Mouse (Mus musculus) brown adipose tissue, adult 24 weeks (tissue): ENCODE results near the gene Rangap1. TPM values are rescaled to one million over a fixed set of nuclear protein-coding genes. Genes with fewer than 3 reads are reported as not detected.

Experiments
- H3K27ac ChIP-seq: fragments of 200-500 bp; replicated peaks from 2 replicates; pipeline ENCODE4 v1.5.1; 2012; ENCODE audit warnings: low read depth, mild to moderate bottlenecking, low read length
- H3K4me1 ChIP-seq: fragments of 200-500 bp; 2 replicates; pipeline ENCODE4 v1.6.1; 2012; ENCODE audit warnings: low read length, mixed read lengths; ENCODE audit not compliant: control insufficient read depth, insufficient read depth, insufficient read length
- H3K4me3 ChIP-seq: fragments of 200-500 bp; 2 replicates; pipeline ENCODE4 v1.5.1; 2012; ENCODE audit warnings: low read depth, mild to moderate bottlenecking, low read length, moderate library complexity; ENCODE audit not compliant: insufficient read depth
- polyA plus RNA-seq: library from polyadenylated mRNA; stranded (reverse); fragments of >200 nt; gene quantifications from 2 replicates; pipeline ENCODE4 v1.2.4, GENCODE M21; 2012; ENCODE audit not compliant: missing spikeins, insufficient read depth, insufficient read length

Gene Rangap1
- polyA plus RNA-seq, 1 experiment, result 15.0 TPM

GRCm38 (mm10) chr15:81693967-81694881 is 51.1 kb downstream of the Rangap1 start:
- H3K27ac ChIP-seq, result no peak overlapping the region
- H3K4me3 ChIP-seq, result peak overlapping the region; percentile 62

DNA sequence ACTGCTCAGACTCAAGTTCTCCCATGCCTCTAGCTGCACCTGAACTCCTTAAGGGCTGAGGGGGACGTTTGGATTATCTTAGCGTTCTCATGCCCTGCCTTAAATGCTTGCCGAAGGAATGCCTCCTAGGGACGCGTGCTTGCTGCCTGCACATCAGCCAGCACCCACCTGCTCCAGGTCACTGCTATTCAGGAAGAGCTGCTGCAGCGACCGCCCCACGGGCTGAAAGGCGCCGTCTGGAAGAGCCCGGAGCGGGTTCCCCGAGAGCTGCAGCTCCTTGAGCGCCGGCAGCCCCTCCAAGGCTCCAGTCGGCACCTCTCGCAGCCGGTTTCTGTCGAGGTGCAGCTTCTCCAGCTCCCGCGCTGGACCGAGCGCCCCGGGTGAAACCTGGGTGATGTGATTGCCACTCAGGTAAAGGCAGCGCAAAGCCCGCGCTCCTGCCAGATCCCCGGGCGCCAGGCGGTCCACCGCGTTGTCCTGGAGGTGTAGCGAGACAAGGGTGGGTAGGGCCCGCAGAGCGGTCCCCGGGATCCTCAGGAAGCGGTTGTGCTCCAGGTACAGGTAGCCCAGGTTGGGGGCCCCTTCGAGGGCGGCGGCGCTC is 51.9 kb downstream of the Rangap1 start:
- H3K4me1 ChIP-seq, result 0 out of 2 replicates have a peak, but pooled peaks cover 2% of the 10 kb centered on the region
- peak overlapping the region; percentile 62 for H3K4me3 ChIP-seq
- no peak overlapping the region for H3K27ac ChIP-seq

More at GRCm38 (mm10) chr15:81693967-81694881, 51.1 kb downstream of the Rangap1 start:
- 0 out of 2 replicates have a peak, but pooled peaks cover 2% of the 10 kb centered on the region for H3K4me1 ChIP-seq

DNA sequence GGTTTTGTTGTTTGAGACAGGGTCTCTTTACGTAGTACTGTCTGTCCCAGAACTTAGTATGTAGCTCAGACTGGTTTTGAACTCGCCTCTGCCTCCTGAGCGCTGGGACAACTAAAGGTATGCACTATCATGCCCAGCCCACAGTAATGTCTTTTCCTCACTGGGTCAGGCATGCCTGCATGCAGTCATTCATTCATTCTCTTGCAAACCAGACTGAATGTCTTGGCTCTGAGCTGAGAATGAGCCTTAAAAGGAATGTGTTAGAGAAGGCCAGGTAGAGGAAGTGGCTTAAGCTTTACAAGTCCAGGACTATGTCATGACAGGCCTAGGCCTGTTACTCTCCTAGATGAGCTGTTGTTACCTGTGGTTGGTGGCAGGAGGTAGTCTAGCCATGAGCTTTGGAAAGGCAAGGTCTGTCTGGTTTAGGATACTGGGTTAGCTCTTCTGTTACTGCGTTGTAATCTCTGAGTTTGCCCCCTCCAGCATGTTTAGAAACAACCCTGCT is 65.0 kb downstream of the Rangap1 start:
- no peak overlapping the region for H3K4me3 ChIP-seq
- no peaks in the 10 kb centered on the region for H3K4me1 ChIP-seq
- no peak overlapping the region for H3K27ac ChIP-seq

- Histone ChIP-seq H3K4me1 (no peaks in the 10 kb centered on the region), H3K27ac (no peak overlapping the region), H3K4me3 (no peak overlapping the region)
These were observed 68.7 kb downstream of the Rangap1 start for GRCm38 (mm10) chr15:81676637-81677036.

- H3K4me3 ChIP-seq, result no peak overlapping the region
- no peak overlapping the region for H3K27ac ChIP-seq
- no peaks in the 10 kb centered on the region for H3K4me1 ChIP-seq
These were observed 75.1 kb downstream of the Rangap1 start for GRCm38 (mm10) chr15:81670231-81670640.

- no peak overlapping the region for H3K27ac ChIP-seq
- H3K4me1 ChIP-seq, result peaks cover 3% of the 10 kb centered on the region; the same call in 1 of the 2 replicates
- no peak overlapping the region for H3K4me3 ChIP-seq
These were observed 78.4 kb downstream of the Rangap1 start for GRCm38 (mm10) chr15:81666957-81667356.

GRCm38 (mm10) chr15:81663697-81664561 is 81.4 kb downstream of the Rangap1 start, which contains the start of gene L3mbtl2:
Gene L3mbtl2, plus strand, starts transcription at chr15:81663889.
- H3K4me1 ChIP-seq, result peaks cover 3% of the 10 kb centered on the region; the same call in 1 of the 2 replicates
- H3K4me3 ChIP-seq, result peak within 1 kb of the TSS; percentile 86
- H3K27ac ChIP-seq, result no peak within 1 kb of the TSS

- H3K4me1 ChIP-seq, result peaks cover 3% of the 10 kb centered on the region; the same call in 1 of the 2 replicates
- H3K27ac ChIP-seq, result no peak overlapping the region
- H3K4me3 ChIP-seq, result peak overlapping the region; percentile 34
These were observed 82.0 kb downstream of the Rangap1 start for GRCm38 (mm10) chr15:81663281-81663680.

DNA sequence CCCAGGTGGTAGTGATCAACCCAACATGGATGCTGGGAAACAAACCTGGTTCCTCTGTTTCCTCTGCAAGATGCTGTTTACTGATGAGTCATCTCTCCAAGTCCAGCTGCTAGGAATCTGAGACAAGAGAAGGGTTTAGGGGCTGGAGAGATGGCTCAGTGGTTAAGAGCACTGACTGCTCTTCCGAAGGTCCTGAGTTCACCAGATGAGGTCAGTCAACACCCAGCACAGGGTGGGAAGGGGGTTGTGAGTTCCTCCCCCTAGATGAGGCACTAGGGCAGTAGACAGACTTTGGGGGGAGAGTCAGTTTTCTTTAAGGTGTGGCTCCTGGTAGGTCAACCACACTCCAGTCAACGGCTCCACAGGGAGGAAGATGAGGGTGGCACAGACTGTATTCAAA is 83.6 kb downstream of the Rangap1 start:
- no peak overlapping the region for H3K4me3 ChIP-seq
- H3K27ac ChIP-seq, result no peak overlapping the region
- peaks cover 3% of the 10 kb centered on the region; the same call in 1 of the 2 replicates for H3K4me1 ChIP-seq

Other genes starting within 250 kb of the Rangap1 start
- gene Ep300, start 160.2 kb downstream of the Rangap1 start, polyA plus RNA-seq, result 14.3 and 15.8 TPM in 2 replicates
- 6.4 and 7.0 TPM in 2 replicates for gene L3mbtl2, start 81.6 kb downstream of the Rangap1 start, polyA plus RNA-seq
- gene Chadl, start 48.2 kb downstream of the Rangap1 start, polyA plus RNA-seq, result 3.3 and 6.2 TPM in 2 replicates
- gene Zc3h7b, start 473 bp downstream of the Rangap1 start, polyA plus RNA-seq, result 25.1 and 32.4 TPM in 2 replicates
- gene Tef, start 56.9 kb upstream of the Rangap1 start, polyA plus RNA-seq, result 33.0 and 53.3 TPM in 2 replicates
- 79.0 and 87.4 TPM in 2 replicates for gene Tob2, start 113.3 kb upstream of the Rangap1 start, polyA plus RNA-seq
- 42.4 and 46.3 TPM in 2 replicates for gene Phf5a, start 126.4 kb upstream of the Rangap1 start, polyA plus RNA-seq
- 3,633 and 4,102 TPM in 2 replicates for gene Aco2, start 126.8 kb upstream of the Rangap1 start, polyA plus RNA-seq
- 2.8 and 13.2 TPM in 2 replicates for gene Polr3h, start 180.7 kb upstream of the Rangap1 start, polyA plus RNA-seq
- not detected in 2 replicates for gene Csdc2, start 191.2 kb upstream of the Rangap1 start, polyA plus RNA-seq
- 86.8 and 130 TPM in 2 replicates for gene Pmm1, start 215.4 kb upstream of the Rangap1 start, polyA plus RNA-seq
- not detected in 2 replicates for gene 1700029P11Rik, start 235.0 kb upstream of the Rangap1 start, polyA plus RNA-seq
- 119 and 145 TPM in 2 replicates for gene Xrcc6, start 242.3 kb upstream of the Rangap1 start, polyA plus RNA-seq